Mouse (Mus musculus) liver, embryonic 15.5 days (tissue): Measurements from ENCODE around the gene Mcts2. TPM values are rescaled to one million over a fixed set of nuclear protein-coding genes. Genes with fewer than 3 reads are reported as not detected.

ENCODE experiments used
- ATAC-seq: fragments of 200-750 bp; cut with Nextera tagmentation; 2 replicates; pipeline ENCODE4 v1.8.0; 2017; ENCODE audit warnings: moderate number of reproducible peaks, mild to moderate bottlenecking, moderate library complexity; ENCODE audit not compliant: insufficient read depth
- H3K27ac ChIP-seq: fragments of 300-500 bp; sonication (generic); replicated peaks from 2 replicates; pipeline ENCODE4 v1.5.1; 2015; ENCODE audit warnings: mild to moderate bottlenecking, inconsistent platforms
- H3K27me3 ChIP-seq: fragments of 300-500 bp; sonication (generic); 2 replicates; pipeline ENCODE4 v1.6.1; 2015; ENCODE audit warnings: mild to moderate bottlenecking, inconsistent platforms
- H3K36me3 ChIP-seq: fragments of 300-500 bp; sonication (generic); replicated peaks from 2 replicates; pipeline ENCODE4 v1.6.1; 2015; ENCODE audit warnings: moderate library complexity, mild to moderate bottlenecking, inconsistent platforms
- H3K4me1 ChIP-seq: fragments of 300-500 bp; sonication (generic); replicated peaks from 2 replicates; pipeline ENCODE4 v1.6.1; 2015; ENCODE audit warnings: inconsistent platforms
- H3K4me2 ChIP-seq: fragments of 300-500 bp; sonication (generic); 2 replicates; pipeline ENCODE4 v1.6.1; 2015; ENCODE audit warnings: moderate library complexity, mild to moderate bottlenecking, inconsistent platforms
- H3K4me3 ChIP-seq: fragments of 300-500 bp; sonication (generic); replicated peaks from 2 replicates; pipeline ENCODE4 v1.5.1; 2015; ENCODE audit warnings: mild to moderate bottlenecking, inconsistent platforms
- H3K9ac ChIP-seq: fragments of 300-500 bp; sonication (generic); 2 replicates; pipeline ENCODE4 v1.6.1; 2015; ENCODE audit warnings: moderate library complexity, mild to moderate bottlenecking, inconsistent platforms
- H3K9me3 ChIP-seq: fragments of 300-500 bp; sonication (generic); replicated peaks from 2 replicates; pipeline ENCODE4 v1.6.1; 2016; ENCODE audit warnings: inconsistent platforms
- WGBS: fragments of 180-500 bp; shearing (Covaris S2); methylation state at CpG from one replicate; pipeline ENCODE4 v1.1.7; 2015; ENCODE audit warnings: mixed read lengths; ENCODE audit not compliant: insufficient replicate concordance; 5-methylcytosine and 5-hydroxymethylcytosine counted together
- polyA plus RNA-seq: library from polyadenylated mRNA; unstranded; fragments of >200 nt; fragmentation: Nextera tagmentation; extraction: Ambion mirVana; gene quantifications from 2 replicates; pipeline ENCODE4 v1.2.1, GENCODE M21; 2015

Gene Mcts2
- polyA plus RNA-seq, 1 experiment from 2014 or later: 12.1 TPM

GRCm38 (mm10) chr2:152726751-152727335, 40.0 kb downstream of the Mcts2 start:
- H3K4me3 ChIP-seq: no peak overlapping the region
- H3K36me3 ChIP-seq: no peaks in the 10 kb centered on the region
- H3K4me1 ChIP-seq: peaks cover 42% of the 10 kb centered on the region
- WGBS: 35% methylated on average over 6 of the region's 6 CpGs
- no peak overlapping the region for H3K9ac ChIP-seq
- ATAC-seq: no peak
- peak overlapping the region; percentile 29; the same call in 1 of the 2 replicates for H3K27ac ChIP-seq
- H3K27me3 ChIP-seq: peaks cover 48% of the 10 kb centered on the region
- no peaks in the 10 kb centered on the region for H3K9me3 ChIP-seq
- H3K4me2 ChIP-seq: no peak overlapping the region

GRCm38 (mm10) chr2:152727795-152728510, 41.1 kb downstream of the Mcts2 start:
- 78% methylated on average over 14 of the region's 14 CpGs for WGBS
- H3K27ac ChIP-seq: peak overlapping the region; percentile 53
- no peaks in the 10 kb centered on the region for H3K9me3 ChIP-seq
- H3K4me2 ChIP-seq: no peak overlapping the region
- H3K4me1 ChIP-seq: peaks cover 42% of the 10 kb centered on the region
- H3K9ac ChIP-seq: no peak overlapping the region
- H3K4me3 ChIP-seq: no peak overlapping the region
- peak; percentile 44 for ATAC-seq
- H3K27me3 ChIP-seq: peaks cover 40% of the 10 kb centered on the region
- no peaks in the 10 kb centered on the region for H3K36me3 ChIP-seq

- H3K9ac ChIP-seq: no peak overlapping the region
- peaks cover 34% of the 10 kb centered on the region for H3K27me3 ChIP-seq
- WGBS: 59% methylated on average over 7 of the region's 7 CpGs
- no peak overlapping the region for H3K4me3 ChIP-seq
- H3K27ac ChIP-seq: peak overlapping the region; percentile 53
- H3K4me1 ChIP-seq: peaks cover 46% of the 10 kb centered on the region
- H3K4me2 ChIP-seq: no peak overlapping the region
- no peaks in the 10 kb centered on the region for H3K9me3 ChIP-seq
- H3K36me3 ChIP-seq: no peaks in the 10 kb centered on the region
- no peak for ATAC-seq
These were observed 41.8 kb downstream of the Mcts2 start for GRCm38 (mm10) chr2:152728594-152728993.

- peak; percentile 31 for ATAC-seq
- Histone ChIP-seq H3K4me3 (no peak overlapping the region), H3K36me3 (no peaks in the 10 kb centered on the region), H3K4me1 (peaks cover 46% of the 10 kb centered on the region), H3K9ac (no peak overlapping the region), H3K27me3 (peaks cover 34% of the 10 kb centered on the region), H3K9me3 (no peaks in the 10 kb centered on the region), H3K27ac (peak overlapping the region; percentile 36), H3K4me2 (no peak overlapping the region)
- 30% methylated on average over 8 of the region's 8 CpGs for WGBS
These were observed 42.3 kb downstream of the Mcts2 start for GRCm38 (mm10) chr2:152729013-152729635.

GRCm38 (mm10) chr2:152729636-152730020, 42.8 kb downstream of the Mcts2 start:
- Histone ChIP-seq H3K4me2 (no peak overlapping the region), H3K4me3 (no peak overlapping the region), H3K9me3 (no peaks in the 10 kb centered on the region), H3K9ac (no peak overlapping the region), H3K27me3 (peaks cover 33% of the 10 kb centered on the region), H3K4me1 (peaks cover 47% of the 10 kb centered on the region), H3K27ac (peak overlapping the region; percentile 36; the same call in 1 of the 2 replicates), H3K36me3 (no peaks in the 10 kb centered on the region)
- 12% methylated on average over 7 of the region's 7 CpGs for WGBS
- peak; percentile 42 for ATAC-seq

GRCm38 (mm10) chr2:152733201-152733600, 46.4 kb downstream of the Mcts2 start:
- Histone ChIP-seq H3K27me3 (peaks cover 38% of the 10 kb centered on the region), H3K4me2 (no peak overlapping the region), H3K9me3 (no peaks in the 10 kb centered on the region), H3K36me3 (no peaks in the 10 kb centered on the region), H3K27ac (no peak overlapping the region), H3K9ac (no peak overlapping the region), H3K4me1 (peaks cover 69% of the 10 kb centered on the region), H3K4me3 (no peak overlapping the region)
- 66% methylated on average over 2 of the region's 2 CpGs for WGBS
- ATAC-seq: no peak

GRCm38 (mm10) chr2:152734501-152734900, 47.7 kb downstream of the Mcts2 start:
- Histone ChIP-seq H3K9ac (no peak overlapping the region), H3K9me3 (no peaks in the 10 kb centered on the region), H3K27me3 (peaks cover 38% of the 10 kb centered on the region), H3K27ac (peak overlapping the region; percentile 59), H3K4me3 (peak overlapping the region; percentile 65), H3K36me3 (no peaks in the 10 kb centered on the region), H3K4me1 (peaks cover 70% of the 10 kb centered on the region), H3K4me2 (peak overlapping the region; percentile 92)
- ATAC-seq: no peak
- WGBS: 20% methylated on average over 10 of the region's 10 CpGs

GRCm38 (mm10) chr2:152734984-152735383, 48.1 kb downstream of the Mcts2 start:
- Histone ChIP-seq H3K9ac (peak overlapping the region; percentile 35; the same call in 1 of the 2 replicates), H3K27ac (peak overlapping the region; percentile 63), H3K4me1 (peaks cover 70% of the 10 kb centered on the region), H3K36me3 (no peaks in the 10 kb centered on the region), H3K4me2 (peak overlapping the region; percentile 92), H3K27me3 (peaks cover 38% of the 10 kb centered on the region), H3K9me3 (no peaks in the 10 kb centered on the region), H3K4me3 (peak overlapping the region; percentile 65)
- 1% methylated on average over 28 of the region's 28 CpGs for WGBS
- peak; percentile 13; the same call in 1 of the 2 replicates for ATAC-seq

GRCm38 (mm10) chr2:152736090-152736601, 49.3 kb downstream of the Mcts2 start, which contains the start of gene Id1:
Id1 (plus strand) TSS chr2:152736251.
- Histone ChIP-seq H3K36me3 (no peaks in the 10 kb centered on the region), H3K27me3 (peaks cover 38% of the 10 kb centered on the region), H3K4me1 (peaks cover 80% of the 10 kb centered on the region), H3K9me3 (no peaks in the 10 kb centered on the region), H3K4me2 (peak within 1 kb of the TSS; percentile 92), H3K4me3 (peak within 1 kb of the TSS; percentile 65), H3K9ac (peak within 1 kb of the TSS; percentile 62), H3K27ac (peak within 1 kb of the TSS; percentile 79)
- peak; percentile 66 for ATAC-seq
- under 1% methylated on average over 28 of the region's 28 CpGs for WGBS

- Histone ChIP-seq H3K36me3 (no peaks in the 10 kb centered on the region), H3K4me1 (peaks cover 86% of the 10 kb centered on the region), H3K9me3 (no peaks in the 10 kb centered on the region), H3K27me3 (peaks cover 37% of the 10 kb centered on the region), H3K27ac (peak overlapping the region; percentile 79), H3K4me3 (peak overlapping the region; percentile 65), H3K9ac (peak overlapping the region; percentile 62), H3K4me2 (peak overlapping the region; percentile 92)
- WGBS: under 1% methylated on average over 22 of the region's 22 CpGs
- ATAC-seq: no peak
These were observed 49.9 kb downstream of the Mcts2 start for GRCm38 (mm10) chr2:152736748-152737147.
